Mouse (Mus musculus) right cerebral cortex, postnatal 14 days (tissue): Measurements from ENCODE around the gene Pard3b.

Source experiments
- DNase-seq: peaks from one replicate; pipeline ENCODE4 v3.0.0; 2022

Pard3b gene

DNA sequence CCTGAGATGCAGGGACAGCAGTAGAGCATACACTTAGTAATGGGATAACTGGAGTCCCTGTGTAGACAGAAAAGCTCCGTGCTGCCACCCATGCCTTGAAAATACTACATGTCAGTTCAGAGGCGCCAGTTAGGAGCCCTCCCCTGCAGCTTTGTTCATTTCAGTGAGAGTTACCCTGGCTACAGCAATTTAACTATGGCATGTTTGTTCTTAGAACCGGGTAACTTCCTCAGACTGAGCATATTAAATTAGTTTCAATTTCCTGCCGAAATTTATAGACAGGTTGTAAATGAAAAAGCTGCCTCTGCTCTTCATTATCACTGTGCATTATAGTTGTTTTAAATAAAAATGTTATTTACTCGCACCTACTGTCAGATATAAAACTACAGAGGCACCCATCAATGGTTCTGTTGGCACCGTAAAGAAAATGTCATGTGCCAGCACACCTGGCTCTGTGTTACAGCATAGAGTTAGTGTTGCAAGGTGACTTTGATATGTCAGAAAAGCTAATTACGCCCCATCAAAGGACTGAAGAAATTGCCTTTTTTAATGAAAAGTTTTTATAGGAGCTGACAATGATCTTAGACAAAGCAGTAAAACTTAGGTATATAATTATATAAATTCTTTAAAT is 289.6 kb downstream of the Pard3b start:
- no peak for DNase-seq

DNA sequence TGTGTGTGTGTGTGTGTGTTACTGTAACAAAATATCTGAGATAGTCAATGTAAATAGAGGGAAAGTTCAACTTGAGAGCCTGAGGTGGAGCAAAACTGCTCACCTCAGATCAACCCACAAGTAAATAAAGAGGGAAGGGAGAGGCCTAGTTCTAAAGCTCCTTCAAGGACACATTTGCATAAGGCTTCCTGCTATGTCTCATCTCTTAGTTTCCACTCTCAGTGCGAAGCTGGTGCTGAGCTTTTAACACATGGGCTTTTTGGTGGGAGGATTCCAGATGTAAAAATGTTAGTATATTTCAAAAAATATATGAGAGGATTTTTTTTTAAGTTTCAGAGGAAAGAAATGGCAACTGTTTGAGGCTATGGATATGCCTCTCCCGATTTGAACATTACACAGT is 294.9 kb downstream of the Pard3b start:
- no peak for DNase-seq

DNA sequence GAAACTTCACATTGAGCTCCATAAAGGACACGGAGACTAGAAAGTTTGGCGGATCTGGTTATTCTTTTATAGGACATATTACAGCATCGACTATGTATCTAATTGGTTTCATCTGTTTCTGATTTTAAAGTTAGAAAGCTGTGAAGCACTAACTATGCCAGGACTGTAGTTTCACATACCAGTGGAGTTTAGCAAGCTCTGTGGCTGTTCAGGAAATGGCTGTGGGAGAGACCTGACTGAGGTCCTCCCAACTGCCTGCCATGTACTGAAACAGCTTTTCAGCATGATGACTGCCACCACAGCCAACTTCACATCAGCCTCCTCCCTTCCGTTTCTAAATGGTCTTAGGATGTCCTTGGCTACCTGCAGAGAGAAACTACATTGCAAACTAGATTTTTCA is 296.1 kb downstream of the Pard3b start:
- no peak for DNase-seq

- no peak for DNase-seq
Observed at GRCm38 (mm10) chr1:61939882-61940281, 301.3 kb downstream of the Pard3b start.

DNA sequence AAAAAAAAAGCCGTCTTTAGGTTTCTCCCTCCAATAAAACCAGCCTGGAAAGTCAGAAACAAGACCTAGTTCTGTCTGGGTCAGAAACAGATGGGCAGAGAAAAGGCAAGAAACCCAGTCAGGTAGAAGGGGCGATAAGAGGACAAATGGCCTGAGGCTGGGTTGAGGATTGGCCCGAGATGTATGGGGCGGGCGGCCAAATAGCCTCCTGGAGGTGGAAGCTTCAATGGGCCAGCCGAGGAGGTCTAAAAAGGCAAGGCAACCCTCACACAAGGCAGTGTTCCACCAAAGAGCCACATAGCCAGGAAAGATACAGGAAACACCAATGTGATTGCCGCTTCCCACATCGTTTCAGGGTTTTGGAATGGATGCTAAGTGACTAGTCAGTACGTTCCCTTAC is 322.9 kb downstream of the Pard3b start:
- DNase-seq, result no peak

DNA sequence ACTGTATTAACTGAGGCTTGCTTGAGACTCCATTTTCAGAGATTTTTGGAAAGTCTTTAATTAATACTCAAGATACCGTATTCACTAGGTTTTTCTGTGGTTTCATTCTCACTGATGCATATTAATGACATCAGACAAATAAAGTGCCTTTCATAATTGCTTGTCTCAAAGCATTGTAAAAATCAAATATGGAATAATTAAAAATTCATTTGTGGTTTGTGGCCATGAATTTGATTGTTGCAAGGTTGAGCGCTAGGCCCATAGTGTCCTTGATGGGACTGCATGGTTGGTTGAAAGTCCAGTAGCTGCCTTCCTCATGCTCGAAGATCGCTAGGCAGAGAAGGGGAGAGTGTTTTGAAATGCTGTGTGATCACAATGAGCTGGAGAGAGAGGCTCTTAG is 323.9 kb downstream of the Pard3b start:
- DNase-seq, result no peak

DNA sequence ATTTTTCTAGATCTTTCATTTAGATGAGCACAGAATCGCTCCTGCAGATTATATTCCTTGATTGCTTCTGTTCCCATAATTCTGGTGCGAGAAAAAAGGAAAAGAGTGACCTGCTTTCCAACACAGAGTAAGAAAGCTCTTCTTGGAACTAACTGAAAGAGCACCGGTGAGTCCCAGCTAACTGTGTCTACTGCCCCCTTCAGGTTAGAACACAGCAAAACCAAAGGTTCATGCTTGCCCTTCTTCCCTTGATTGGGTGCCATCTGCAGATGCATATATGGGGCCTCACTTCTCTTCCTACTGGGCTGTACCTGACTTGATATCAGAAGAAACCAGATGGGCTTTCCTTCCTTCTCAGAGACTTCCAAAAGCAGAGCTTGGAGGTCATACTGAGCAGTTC is 328.5 kb downstream of the Pard3b start:
- no peak for DNase-seq

- no peak for DNase-seq
Observed at GRCm38 (mm10) chr1:61967807-61968206, 329.2 kb downstream of the Pard3b start.

- no peak for DNase-seq
Observed at GRCm38 (mm10) chr1:61997711-61998110, 359.1 kb downstream of the Pard3b start.

GRCm38 (mm10) chr1:62008811-62009210 is 370.2 kb downstream of the Pard3b start:
- no peak for DNase-seq

- no peak for DNase-seq
Observed at GRCm38 (mm10) chr1:62011712-62012111, 373.1 kb downstream of the Pard3b start.

- no peak for DNase-seq
Observed at GRCm38 (mm10) chr1:62016536-62017300, 378.1 kb downstream of the Pard3b start.

DNA sequence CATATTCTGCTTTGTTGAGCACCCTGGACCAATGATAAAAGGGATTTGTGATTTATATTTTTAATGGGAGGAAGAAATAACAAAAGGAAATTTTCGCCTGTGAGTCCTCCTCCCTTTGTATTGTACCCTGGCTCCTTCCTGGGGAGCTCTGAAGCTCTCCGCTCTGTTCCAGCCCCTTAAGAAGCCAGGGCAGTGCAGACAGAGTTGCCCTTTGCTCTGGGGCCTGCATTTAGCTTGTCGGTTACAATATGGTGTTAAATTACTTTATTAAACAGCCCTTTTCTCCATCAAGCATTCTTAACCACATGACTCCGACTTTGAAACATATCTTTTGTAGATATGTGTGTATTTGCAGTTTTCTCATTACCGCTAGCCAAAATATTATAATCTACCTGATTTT is 379.7 kb downstream of the Pard3b start:
- no peak for DNase-seq

DNA sequence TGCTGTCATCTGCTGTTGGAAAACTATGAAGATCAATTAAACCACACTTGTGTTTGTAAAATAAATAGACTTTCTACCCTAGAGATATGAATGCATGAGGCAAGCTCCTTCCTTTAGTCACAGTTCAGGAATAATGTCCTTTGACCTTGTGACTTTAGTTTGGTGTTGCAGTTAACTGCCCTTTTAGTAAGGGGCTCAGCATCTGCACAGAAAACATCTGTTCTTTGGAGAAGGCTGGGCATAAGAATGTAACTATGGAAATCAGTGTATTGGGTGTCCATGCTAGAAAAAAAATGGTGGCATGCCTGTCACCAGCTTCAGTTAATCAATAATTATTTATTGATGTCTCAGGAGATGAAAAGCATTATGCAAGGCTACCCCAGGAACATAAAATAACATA is 381.1 kb downstream of the Pard3b start:
- no peak for DNase-seq

DNA sequence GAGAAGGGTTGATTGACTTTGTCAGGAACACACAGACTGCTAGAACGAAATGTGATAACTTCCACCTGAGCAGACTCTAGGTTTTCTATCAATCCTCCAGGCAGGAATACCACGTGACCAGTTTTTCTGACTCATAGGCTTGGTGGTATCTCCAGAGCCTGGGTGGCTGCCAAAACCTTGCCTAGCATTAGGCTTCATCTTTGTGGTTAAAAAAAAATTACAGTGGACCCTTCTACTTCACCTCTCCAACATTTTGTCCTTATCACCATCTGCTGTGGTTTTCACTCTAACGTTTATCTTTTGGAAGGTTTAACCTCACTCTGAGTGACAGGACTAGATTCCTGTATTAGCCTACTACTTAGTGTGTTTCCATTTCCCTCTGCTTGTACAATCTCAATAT is 403.1 kb downstream of the Pard3b start:
- DNase-seq, result no peak

- DNase-seq, result no peak
Observed at GRCm38 (mm10) chr1:62048592-62048991, 410.0 kb downstream of the Pard3b start.

DNA sequence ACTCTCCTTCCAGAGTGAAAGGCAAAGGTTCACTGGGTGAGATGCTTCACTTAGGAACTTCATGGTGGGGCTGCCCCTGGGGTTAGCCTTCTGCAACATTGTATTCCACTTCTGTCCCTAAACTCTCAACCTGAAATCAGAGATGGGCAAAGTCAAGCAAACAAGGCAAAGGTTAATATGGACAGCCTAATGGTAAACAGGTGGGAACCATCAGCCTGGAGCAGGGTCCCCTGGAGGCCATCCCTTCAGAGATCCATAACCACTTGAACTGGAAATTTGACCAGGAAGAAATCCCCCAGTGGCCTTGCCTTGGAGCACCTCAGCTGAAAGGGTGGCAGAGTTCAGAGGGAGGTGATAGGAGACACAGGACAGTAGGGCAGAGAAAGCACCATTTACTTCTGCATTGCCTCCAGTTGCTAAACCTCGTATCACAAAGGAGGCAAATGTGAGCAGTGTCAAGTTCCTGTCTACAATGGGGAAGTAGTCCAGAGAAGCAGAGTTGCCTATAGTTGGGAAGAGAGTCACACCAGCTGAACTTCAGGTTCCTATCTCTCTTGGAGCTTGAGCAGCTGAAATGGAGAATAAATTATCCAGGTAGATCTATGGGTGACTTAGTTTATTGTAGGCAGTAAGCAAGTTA is 412.7 kb downstream of the Pard3b start:
- no peak for DNase-seq

- no peak for DNase-seq
Observed at GRCm38 (mm10) chr1:62053167-62053638, 414.6 kb downstream of the Pard3b start.

GRCm38 (mm10) chr1:62055280-62055679 is 416.7 kb downstream of the Pard3b start:
- no peak for DNase-seq

DNA sequence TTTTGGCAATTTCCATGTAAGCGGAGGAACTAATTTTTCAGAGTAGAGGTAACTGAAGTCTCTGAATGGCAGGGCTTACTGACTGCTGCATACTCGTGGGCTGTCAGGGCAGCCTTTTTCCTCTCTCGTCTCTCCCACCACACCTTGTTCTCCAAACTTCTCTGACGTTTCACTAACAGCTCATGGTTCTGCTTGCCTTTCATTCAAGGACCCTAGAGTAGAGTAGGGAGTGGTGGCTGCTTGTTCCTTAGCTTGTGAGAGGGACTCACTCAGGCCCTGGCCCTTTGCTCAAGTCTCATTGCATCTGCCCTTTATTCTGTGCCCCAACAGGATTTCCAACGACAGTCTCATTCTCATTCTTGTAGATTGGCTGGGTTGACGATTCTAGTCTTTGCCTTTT is 432.0 kb downstream of the Pard3b start:
- DNase-seq, result no peak

DNA sequence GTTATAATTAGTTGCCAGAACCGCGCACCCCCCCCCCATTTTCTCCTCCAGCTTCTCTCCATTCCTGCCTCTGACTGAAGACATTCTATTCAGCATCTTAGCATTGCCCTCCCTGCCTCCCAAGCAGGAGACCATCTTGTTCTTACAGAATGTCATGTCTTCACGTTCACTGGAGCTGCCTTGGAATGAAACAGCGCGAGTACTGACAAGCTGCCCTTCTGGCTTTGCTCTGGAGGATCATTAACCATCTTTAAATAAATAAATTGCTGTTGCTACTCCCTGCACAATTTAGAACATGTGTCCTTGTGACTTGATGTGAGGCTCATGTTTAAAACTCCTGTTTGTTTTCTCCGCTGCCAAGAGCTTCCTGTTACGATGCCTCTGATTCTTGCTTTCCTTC is 432.5 kb downstream of the Pard3b start:
- no peak for DNase-seq

DNA sequence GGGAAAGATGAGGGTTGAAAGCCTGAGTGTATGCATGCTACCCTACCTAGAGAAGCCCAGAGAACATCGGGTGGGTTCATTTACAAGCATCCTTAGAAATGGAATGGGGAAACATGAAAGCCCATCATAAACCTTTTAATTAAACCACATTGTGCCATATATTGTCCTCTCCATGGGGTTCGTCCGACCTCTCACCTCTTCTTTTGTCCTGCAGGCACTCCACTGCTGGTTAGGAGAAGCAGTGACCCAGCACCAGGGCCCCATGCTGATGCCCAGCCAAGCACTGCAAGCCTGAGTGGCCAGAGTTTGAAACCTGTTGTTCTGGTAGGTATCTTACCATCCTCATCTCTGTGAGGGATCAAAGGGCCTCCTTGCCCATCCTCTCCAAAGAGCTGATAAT is 437.5 kb downstream of the Pard3b start:
- DNase-seq, result no peak

- no peak for DNase-seq
Observed at GRCm38 (mm10) chr1:62081129-62081528, 442.5 kb downstream of the Pard3b start.

- no peak for DNase-seq
Observed at GRCm38 (mm10) chr1:62085995-62086394, 447.4 kb downstream of the Pard3b start.
